Mouse (Mus musculus) megakaryocyte, embryonic 14.5 days (primary cell): Measurements from ENCODE around the gene Npsr1.

ENCODE experiments used
- FLI1 ChIP-seq: IDR thresholded peaks from 2 replicates; pipeline ENCODE4 v1.6.1; 2012; ENCODE audit warnings: low read length, inconsistent platforms, mixed read lengths
- GATA1 ChIP-seq: IDR thresholded peaks from 3 replicates; pipeline ENCODE4 v1.6.1; 2012; ENCODE audit warnings: mixed read lengths, low read length, inconsistent platforms, borderline replicate concordance

- TF ChIP-seq GATA1 (no peak), FLI1 (no peak)
Observed at GRCm38 (mm10) chr9:24254236-24254635, 156.4 kb downstream of the Npsr1 start.
